Mouse (Mus musculus) adrenal gland, adult 8-10 months (tissue): ENCODE measurements around the gene Chgb. TPM values are rescaled to one million over a fixed set of nuclear protein-coding genes. Genes with fewer than 3 reads are reported as not detected.
A peak's percentile ranks its signal among the peaks of the same experiment; 100 is the strongest.

Experiments
- DNase-seq: peaks from one replicate; pipeline ENCODE4 v3.0.0; 2022
- total RNA-seq, 4 experiments: library from RNA; stranded (reverse); gene quantifications; 2 replicates each; pipeline ENCODE4 v1.2.4; 2022

The Chgb gene
- 1,000 to 10,000 TPM; 1,792 to 2,284 (median 1,895) TPM for total RNA-seq

GRCm38 (mm10) chr2:132780978-132781377 is at the start of gene Chgb:
TSS of gene Chgb (plus strand) at chr2:132781278.
- no peak for DNase-seq

DNA sequence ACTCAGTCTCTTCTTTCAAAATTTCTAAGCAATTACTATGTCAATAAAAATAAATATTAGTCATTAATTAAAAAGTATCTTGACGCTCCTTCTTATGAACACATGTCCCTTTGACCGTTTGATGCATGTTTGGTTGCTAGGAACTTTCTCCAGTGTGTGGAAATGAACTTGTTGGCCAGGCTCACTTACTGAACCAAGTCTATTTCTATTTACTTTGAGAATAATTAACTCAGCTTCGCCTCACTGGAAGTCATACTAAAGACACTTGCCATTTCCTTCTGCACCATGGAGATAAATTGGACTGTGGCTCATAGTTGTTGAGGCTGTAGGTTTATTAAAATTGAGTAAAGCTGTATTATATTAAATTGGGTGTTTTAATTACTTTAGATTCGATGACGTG is 48.1 kb upstream of the Chgb start:
- no peak for DNase-seq

DNA sequence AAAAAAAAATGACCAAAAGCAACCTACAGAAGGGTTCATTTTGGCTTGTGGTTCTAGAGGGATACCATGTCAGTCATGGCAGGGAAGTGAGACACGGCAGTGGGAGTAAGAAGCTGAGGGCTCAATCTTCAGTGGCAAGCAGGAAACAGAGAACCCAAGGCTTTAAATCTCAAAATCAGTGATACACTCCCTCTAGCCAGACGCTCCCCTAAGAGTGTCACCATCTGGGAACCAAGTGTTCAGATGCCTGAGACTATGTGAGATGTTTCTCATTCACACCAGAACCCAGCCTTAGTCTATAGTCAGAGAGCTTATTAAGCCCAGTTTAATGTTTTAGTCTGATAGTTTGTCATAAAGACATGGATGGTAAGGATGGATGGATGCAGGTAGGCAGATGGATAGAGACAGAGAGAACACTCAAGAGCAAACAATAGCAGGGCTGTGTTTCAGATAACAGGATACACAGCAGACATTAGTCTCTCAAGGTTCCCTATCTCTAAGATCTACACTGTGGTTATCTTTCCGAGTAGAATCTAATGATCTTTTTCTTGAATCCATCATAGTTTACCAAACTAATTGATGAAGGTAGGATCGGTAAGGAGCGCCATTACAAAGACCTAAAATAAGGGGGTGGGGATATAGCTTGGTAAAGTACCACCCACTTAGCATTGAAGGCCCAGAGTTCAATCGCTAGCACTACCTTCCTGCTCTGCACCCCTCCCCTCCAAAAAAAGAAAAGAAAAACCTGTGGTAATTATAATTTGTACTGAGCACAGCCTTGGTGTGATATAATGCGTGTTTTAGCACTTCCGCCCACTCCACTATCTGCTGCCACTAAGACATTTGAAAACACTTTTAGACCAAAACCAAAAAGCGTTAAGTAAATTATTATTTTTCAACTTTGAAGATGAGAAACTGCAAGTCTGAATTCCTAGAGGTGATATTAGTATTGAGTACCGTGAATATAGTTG is 47.2 kb upstream of the Chgb start:
- no peak for DNase-seq

DNA sequence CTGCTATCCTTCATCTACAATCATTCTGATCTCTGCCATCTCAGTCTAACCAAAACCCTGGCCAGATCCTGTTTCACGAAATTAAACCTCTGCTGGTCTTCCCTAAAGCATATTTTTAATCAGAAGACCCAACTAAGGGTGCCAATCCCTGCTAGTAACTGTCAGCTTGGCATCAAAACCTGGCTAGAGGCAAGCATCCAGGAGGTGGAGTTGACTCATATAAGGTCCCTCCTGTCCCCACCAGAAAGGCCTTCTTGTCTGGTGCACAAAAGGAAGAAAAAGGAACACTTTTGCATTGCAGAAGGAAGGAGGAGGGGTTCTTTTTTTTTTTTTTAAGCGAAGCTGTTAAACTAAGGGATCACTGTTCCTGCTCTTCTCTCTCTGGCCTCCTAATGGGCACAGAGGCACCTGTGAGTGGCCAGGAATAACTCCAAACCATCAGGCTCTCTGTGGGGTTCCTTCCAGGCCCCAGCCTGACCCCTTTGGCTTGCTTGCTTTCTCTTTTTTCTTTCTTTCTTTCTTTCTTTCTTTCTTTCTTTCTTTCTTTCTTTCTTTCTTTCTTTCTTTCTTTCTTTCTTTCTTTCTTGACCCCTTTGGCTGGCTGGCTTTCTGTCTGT is 42.2 kb upstream of the Chgb start:
- DNase-seq: no peak

DNA sequence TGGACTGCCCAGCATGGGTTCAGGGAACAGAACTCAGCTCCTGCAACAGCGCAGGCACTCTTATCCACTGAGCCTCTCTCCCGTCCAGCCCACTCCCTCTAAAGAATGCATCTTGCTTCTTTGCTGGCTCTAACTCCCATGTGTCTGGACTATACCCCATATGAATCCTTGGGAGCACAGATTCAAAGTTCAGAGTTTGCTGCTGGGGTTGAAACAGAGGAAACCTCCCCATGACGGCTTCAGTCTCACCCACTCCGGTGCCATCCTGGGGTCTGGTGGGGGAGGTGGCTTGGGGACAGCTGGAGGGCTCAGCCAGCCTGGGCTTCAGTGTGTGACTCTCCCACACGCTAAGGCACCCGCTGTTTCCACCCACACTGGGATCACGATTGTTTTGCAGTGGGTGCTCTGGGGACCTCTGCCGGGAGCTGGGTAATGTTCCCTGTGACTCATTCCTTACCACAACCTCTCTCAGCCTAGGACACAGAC is 39.2 kb upstream of the Chgb start:
- no peak for DNase-seq

DNA sequence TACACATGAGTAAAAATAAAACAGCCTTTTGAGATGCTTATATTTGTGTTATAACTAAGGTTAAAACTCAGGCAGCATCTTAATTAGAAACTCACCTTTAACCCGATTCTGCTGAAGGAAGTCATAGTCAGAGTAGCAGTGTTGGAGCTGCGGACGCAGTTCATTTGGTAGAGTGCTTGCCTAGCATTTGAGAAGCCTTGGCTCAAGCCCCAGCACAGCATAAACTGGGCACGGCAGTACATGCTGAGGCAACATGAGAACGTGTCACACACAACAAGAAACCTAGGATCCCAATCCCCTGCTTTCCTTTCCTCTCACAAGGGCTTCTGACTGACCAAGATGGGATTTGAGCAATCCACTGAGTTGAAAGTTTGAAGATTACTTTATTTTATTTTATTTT is 36.2 kb upstream of the Chgb start:
- no peak for DNase-seq

GRCm38 (mm10) chr2:132746108-132746507 is 35.0 kb upstream of the Chgb start:
- no peak for DNase-seq

- no peak for DNase-seq
Measured at GRCm38 (mm10) chr2:132750726-132751125, 30.4 kb upstream of the Chgb start.

GRCm38 (mm10) chr2:132751141-132752066 is 29.7 kb upstream of the Chgb start:
- DNase-seq: no peak

DNA sequence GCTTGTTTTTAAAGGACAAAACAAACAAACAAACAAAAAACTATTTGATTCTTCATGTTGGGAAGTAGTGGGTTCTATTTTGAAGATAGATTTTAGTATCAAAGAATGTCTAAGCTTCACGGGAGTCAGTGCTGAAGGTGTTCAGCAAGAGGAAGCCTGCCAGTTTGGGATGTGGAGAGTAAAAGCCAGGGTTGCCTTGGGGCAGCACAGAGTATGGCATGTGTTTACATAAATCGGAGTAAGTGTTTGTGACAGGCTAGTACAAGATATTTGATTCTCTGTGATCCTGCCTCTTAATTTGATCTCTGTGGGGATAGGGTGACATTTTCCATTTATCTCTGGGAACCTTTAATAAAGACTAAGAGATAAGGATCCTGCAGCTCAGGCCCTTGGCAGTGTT is 28.7 kb upstream of the Chgb start:
- DNase-seq: no peak

DNA sequence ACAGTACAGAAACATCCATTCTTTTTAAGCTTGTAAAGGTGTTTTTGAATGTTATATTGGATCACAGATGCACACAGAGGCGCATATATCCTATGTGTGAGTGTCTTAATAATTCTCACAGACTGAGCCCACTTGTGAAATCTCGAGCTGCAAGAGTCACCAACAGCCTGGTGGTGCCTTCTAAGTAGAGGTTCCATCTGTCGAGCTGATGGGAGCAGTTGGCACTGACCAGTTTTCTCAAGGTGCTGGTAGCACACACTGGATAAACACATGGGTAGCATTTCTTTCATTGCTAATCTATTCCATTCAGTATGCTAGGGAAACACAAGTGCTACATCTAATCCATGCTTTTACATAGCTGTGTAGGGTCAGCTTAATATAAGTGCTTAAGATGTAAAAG is 27.9 kb upstream of the Chgb start:
- no peak for DNase-seq

- DNase-seq: no peak
Measured at GRCm38 (mm10) chr2:132757911-132758310, 23.2 kb upstream of the Chgb start.

GRCm38 (mm10) chr2:132770822-132771221 is 10.3 kb upstream of the Chgb start:
- no peak for DNase-seq

GRCm38 (mm10) chr2:132781439-132782068 is 476 bp downstream of the Chgb start:
- peak; percentile 85 for DNase-seq

DNA sequence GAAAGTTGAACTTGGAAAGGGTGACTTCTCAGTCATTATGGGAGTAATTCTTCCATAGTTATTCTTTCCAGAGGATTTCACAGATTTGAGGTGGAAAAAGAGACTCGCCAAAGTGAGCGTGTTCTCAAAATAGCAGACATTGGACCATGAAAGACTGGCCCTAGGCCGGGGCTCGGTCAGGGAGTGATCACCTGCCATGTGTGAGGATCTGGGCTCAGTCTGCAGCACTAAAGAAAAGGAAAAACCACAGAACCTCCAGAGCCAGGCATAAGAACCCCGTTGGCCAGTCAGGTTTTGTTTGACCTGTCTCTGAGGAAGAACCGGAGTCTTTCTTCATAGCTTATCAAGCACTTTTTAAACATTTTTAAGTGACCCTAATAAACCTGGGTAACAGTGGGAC is 3.0 kb downstream of the Chgb start:
- DNase-seq: no peak

- DNase-seq: no peak
Measured at GRCm38 (mm10) chr2:132793441-132794203, 12.5 kb downstream of the Chgb start.

GRCm38 (mm10) chr2:132794204-132794586 is 13.1 kb downstream of the Chgb start:
- DNase-seq: no peak

GRCm38 (mm10) chr2:132802976-132803375 is 21.9 kb downstream of the Chgb start:
- DNase-seq: no peak

- peak; percentile 89 for DNase-seq
Measured at GRCm38 (mm10) chr2:132815608-132816314, 34.7 kb downstream of the Chgb start, which contains the start of the genes Trmt6 and Mcm8. TSS of gene Trmt6 (minus strand) at chr2:132816055. TSS of gene Mcm8 (plus strand) at chr2:132816141.

DNA sequence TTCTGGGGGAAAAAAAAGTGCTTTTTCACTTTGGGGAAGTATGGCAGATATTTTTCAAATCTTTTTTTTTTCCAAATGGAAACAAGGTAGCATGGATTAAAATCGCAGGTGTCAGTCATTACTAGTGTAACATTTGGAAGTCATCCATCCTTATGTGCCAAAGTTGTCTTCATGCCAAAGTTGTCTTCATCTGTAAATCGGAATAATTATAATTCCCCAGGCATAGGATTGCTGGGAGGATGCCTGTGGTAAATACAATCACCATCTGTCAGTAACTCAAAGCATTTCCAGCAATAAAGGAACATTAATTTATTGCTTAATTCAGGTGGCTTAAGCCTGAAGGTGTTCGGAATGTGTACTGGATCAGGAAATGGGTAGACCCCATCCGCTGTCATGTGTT is 60.0 kb downstream of the Chgb start:
- DNase-seq: no peak
